Mouse (Mus musculus) adrenal gland, adult (tissue): ENCODE measurements around the gene Prickle4.

Experiments
- DNase-seq, 2 experiments: peaks; one replicate each; pipeline ENCODE4 v3.0.0; 2022 to 2023; ENCODE audit warnings: low spot score in 1 of 2; ENCODE audit not compliant: inconsistent age in 2 of 2

The Prickle4 gene

DNA sequence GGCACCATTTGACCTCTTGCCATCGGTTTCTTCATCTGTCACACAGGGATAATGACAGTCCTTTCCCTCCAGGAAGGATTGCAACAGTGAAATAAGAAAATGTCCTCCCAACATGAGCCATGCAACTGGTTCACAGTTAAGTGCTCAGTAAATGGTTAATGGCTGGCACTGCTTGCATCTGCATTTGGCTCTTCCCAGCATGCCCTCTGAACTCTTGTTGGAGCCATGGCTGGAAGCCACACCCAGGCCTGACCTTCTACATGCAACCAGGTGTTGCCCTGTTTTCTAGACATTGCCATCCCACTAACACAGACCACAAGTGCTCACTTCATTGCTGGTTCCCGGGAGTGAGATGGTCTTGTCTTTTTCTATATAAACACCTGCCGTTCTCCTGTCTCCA, 13.4 kb upstream of the Prickle4 start:
- no peak for DNase-seq

DNA sequence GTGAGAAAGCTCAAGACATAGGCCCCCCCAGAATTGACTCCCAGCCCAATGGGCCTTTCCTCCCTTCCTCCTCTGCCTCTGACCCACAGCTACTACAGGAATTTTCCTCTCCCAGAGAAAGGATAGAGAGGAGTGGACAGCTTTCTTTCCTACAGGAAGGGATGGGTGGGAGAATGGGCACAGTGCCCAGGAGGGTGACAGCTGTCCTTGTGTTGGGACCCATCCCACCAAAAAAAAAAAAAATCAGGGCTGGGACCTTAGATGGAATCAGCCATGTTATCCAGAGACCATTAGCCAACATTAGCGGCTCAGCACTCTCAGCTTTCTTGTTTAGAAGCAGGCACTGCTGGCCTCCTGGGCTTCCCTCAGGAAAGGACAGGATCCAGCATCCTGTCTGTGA, 11.7 kb upstream of the Prickle4 start:
- DNase-seq = no peak

DNA sequence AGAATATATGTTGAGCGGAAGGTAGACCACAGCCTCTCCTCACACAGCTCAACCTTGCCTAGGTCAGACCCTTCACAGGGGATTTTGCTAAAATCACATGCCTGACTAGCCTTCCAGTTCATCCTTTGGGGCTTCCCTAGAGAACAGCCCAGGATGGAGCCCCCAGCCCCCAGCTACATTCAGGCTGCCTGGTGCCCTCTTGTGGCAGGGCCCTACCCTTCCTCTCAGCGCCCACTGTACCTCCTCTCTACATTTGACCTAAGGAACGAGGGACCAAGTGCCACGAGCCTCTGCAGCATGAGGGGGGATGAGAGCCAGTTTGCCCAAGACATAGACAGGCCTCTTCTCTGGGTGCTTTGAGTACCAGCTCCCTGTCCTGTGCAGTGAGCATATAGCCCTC, 10.2 kb upstream of the Prickle4 start:
- DNase-seq = no peak

DNA sequence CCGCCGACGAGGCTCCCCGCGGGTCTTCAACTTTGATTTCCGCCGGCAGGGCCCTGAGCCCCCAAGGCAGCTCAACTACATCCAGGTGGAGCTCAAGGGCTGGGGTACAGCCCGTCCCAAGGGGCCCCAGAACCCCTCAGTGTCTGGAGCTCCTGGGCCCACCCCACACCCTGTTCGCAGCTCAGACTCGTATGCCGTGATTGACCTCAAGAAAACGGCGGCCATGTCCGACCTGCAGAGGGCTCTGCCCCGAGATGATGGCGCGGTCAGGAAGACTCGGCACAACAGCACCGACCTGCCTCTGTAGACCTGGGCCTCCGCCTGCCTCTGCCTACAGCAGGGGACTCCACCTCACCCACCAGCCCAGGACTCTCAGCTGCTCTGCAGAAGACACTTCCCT, 9.0 kb upstream of the Prickle4 start:
- DNase-seq = no peak

DNA sequence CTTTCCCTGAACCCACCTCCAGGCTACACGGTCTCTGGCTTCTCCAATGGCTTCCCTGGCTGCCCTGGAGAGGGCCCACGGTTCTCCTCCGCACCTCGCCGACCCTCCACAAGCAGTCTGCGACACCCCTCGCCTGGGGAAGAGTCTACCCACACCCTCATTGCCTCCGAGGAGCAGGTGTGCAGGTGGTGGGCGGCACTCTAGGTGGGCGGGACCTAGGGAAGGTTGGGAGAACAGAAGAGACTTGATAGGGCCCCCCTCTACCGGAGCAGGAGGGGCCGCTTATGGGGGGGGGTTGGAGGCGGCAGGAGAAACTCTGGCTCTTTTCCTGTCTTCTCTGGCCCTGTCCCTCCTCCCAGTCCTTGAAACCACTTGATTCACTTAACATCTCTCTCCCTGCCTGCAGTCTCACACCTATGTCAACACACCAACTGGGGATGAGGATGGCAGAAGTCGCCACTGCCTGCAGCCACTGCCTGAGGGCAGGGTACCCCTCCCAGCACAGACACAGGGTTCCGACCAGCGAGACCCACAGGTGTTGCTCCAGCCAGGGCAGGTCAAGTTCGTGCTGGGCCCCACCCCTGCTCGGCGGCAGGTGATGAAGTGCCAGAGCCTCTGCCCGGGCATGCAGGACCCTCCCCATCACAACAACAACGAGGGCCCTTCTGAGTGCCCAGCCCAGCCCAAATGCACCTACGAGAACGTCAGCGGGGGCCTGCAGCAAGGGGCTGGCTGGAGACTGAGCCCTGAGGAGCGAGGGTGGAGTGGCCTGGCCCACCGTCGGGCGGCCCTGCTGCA, 8.2 kb upstream of the Prickle4 start:
- no peak for DNase-seq

DNA sequence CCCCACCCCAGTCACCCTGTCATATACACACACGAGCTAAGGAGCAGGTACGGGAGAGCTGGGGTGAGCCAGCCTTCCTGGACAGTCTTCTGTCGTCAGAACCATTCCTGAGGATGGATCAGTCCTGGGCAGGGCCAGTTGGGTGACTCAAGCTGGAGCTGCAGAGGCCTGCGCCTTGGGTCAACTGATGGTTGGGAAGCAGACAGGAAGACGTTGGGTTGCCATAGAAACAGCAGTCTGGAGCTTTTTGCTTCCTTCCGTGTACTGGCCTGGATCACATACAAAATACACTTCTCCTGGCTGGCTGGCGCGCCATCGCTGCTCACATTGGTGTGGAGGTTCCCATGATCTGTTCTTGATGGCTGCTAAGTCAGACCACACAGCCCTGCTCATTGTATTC, 7.3 kb upstream of the Prickle4 start:
- DNase-seq = no peak

DNA sequence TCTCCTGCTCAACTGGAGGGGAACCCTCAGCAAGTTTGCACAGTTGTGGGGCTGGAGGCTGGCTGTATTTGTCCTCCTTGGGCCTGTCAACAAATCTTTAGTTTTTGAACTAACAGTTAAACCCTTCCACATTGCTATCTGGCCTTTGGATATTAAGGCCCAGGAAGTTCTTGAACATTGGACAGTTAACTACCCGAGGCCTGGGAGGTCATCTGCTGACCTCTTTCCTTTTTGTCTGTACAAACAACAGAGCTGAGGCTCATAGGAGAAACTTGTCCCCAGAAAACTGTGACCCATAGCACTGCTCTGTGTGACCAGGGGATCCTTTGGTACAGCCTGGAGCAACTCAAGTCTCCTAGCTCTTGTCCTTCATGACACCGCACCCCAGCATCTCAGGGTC, 4.5 kb upstream of the Prickle4 start:
- no peak for DNase-seq

DNA sequence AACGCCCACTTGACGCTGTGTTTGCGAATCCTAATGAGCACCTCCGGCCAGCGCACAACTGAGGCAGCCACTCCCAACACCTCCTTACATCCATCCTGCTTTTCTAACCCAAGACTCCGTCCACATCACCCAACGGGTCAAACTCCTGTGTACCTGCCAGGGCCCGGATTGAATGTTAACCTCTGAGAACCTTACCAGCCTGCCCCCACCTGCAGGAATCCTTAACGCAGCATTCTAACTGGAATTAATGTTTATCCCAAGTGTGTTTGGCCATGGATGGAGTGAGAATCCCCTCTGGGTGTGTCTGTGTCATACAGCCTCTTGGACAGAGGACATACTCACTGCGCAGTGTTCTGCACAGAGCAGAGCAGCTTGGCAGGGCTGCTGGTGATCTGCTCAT, 3.6 kb upstream of the Prickle4 start:
- DNase-seq = no peak

DNA sequence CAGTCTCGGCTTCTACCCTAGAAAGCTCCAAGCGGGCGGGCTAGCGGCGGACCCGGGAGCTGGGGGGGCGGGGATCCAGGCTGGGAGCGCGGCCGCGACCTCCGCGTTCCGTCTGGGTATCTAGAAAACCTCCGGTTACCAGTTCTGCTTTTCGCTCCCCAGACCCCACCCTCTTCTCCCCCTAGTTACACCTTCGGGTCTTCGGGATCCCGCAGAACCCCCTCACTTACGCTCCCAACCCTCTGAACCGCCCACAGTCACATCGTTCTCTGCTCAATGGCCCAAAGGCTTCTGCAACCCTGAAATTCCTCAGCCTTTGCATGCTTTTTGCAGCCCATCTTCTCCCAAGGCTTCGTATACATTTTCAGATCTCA, 788 bp upstream of the Prickle4 start:
- DNase-seq = no peak

DNA sequence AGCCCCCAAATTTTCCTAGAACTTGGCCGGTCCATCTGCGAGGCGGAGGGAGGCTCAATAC, 264 bp downstream of the Prickle4 start, which contains the start of gene Gm21981:
TSS of gene Gm21981 (minus strand) at position 14 of the 61 bp plus-strand sequence.
- no peak for DNase-seq

DNA sequence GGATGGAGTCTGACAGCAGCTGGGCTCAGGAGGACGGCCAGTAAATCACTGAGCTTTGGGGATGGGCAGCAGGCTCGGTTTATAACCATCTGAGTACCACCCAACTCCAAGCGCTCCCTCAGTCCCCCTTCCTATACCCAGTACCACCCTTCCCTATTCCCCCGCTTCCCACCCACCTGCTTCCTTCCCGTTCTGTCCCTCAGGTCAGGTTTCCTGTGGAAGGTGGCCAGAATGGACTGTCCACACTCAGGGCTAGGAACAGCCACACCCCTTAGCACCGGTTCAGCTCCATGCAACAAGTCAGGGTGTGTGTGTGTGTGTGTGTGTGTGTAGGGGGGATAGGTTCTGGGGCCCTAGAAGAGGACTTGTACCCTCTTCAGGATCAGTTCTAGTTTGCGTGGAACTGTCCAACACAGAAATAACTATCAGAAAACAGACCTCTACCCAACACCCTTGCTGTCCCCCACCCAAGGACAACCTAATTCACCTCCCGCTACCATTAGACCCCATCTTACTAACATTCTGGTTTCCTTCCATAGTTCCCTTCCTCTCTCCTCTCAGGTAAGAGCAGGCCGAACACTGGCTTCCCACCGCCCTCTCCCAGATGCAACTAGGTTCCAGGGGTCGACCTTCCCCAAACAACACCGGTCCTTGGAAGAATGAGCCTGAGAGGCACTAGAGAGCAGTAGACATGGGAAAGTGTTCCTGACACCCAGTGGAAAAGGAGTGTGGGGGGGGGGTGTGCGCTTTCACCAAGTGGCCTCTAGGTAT, 680 bp downstream of the Prickle4 start:
- DNase-seq = peak; percentile 41 to 52

DNA sequence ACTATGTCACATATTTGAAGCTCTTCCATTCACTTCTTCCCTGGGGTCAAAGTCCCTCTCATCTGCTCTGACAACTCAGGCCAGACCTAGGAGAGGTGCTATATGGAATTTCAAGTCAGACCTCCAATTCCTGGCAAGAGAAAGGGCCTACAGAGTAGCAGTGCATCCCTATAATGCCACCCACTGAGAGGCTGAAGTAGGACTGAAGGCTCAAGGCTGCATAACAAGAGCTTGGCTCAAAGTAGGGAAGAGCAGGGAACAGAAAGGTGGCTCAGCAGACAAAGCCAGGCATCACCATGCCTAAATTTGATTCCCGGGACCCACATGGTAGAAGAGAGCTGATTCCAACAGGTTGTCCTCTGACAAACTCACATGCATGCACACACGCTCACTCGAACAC, 2.9 kb downstream of the Prickle4 start:
- DNase-seq = no peak

DNA sequence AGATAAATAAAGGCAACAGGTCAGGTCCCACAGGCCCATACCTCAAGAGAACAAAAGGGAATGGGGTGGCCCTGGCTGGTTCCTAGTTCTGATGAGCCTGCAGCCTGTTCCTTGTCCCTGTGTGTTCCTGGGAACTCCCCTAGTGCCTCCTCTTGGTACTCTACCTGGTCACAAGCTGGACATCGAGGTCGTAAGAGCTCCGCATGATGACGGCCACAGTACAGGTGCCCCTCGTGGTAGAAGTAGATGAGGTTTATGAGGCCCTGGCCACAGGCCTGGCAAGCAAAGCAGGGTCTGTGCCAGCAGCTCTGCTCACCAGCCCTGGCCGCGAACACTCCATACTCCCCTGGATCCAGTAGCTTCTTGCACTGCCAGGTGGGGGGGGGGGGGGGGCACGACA, 4.6 kb downstream of the Prickle4 start:
- no peak for DNase-seq

DNA sequence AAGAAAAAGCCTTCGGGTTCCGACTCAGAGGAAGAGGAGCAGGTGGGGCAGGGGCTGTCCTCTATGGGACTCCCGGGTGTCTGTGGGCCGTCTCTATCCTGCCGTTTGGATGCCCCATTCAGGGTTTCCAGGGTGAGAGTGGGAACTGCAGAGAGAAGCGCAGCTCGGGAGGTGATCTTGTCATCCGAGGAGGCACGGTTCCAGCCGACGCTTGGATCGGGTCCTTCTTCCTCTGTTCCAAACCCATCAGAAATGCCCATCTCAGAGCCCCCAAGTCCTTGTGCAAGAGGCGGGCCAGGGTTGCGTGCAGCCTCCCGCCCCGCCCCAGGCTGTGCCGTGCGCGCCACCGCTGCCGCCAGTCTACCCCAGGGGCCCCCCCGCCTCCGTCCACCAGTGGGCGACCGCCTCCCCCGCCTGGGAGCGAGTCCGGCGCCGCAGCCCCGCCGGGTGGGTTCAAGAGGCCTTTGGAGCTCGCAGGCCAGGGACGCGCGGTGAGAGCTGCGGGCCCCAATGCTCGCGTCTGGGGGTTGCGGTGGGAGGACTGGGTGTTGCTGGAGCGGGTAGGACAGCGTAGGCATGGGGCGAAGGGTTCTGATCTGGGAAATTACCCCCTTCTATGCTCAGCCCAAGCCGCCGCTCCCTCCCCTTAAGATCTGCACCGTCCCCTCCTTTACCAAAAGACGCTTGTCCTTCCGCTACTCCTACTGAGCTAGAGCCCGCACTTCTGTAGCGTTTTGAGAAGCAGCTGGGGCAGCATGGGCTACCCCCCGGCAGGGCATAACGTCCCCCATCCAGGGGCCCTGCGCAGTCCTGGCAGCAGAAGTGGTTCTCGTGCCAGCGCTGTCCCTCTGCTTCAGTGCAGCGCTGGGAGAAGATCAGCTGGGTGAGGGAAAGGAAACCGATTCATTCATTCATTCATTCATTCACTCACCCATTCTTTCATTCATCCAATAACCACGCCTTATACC, 5.6 kb downstream of the Prickle4 start, which contains the start of gene Frs3:
TSS of gene Frs3 (plus strand) at position 423 of the 968 bp plus-strand sequence.
- DNase-seq = peak; percentile 83 to 91

DNA sequence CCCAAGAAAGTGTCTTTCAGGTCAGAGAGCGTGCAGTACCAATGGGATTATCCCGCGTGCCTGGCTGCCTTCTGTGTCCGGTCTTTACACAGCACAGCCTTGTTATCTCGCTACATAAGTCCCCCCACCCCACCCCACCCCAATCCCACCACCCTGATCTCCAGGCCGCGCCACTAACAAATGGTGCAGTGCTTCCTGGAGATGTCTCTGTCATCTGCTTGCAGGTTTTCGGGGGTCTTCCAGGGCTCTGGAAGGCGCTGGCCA, 6.3 kb downstream of the Prickle4 start, which contains the start of gene Tomm6:
TSS of gene Tomm6 (minus strand) at position 43 of the 264 bp plus-strand sequence.
- DNase-seq = no peak

DNA sequence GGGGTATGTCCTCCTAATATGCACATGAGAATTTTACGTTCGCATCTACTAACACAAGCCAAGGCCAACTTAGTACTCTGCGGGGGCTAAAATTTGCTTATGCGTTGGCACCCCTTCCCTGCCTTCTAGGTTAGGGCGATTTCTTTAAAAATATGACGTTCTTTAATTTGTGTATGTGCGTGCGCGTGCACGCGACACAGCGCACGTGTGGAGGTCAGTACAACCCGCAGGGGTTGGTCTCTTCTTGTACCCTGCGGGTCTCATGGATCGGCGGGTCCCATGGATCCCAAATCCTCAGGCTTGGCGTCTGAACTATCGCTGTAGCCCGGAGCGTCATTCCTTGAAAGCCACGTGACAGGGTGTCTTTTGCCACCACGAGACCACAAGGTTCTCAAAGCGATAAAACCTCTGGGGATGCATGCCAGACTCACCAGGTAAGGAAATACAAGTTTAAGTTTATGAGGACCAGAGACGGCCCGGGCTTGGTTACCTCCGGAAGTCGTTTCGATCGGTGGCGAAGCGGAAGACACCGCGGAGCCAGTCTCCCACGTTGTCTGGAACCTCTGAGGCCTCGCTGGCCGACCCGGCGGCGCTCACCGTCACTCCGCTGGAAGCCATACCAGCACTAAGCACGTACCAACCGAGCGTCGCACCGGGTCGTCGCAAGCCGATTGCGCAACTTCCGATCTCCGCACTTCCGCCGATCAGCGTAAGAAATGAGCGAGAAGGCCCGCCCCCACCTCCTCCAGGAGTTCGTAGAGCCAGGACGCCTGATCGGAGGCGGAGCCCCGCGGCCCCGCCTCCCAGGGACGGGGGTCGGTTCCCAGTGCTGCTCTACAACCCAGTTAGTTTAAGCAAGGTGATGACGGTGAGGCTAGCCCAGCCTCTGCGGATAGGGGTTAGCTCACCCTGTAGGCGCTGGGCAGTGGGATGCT, 6.9 kb downstream of the Prickle4 start:
- DNase-seq = peak; percentile 97 to 98

DNA sequence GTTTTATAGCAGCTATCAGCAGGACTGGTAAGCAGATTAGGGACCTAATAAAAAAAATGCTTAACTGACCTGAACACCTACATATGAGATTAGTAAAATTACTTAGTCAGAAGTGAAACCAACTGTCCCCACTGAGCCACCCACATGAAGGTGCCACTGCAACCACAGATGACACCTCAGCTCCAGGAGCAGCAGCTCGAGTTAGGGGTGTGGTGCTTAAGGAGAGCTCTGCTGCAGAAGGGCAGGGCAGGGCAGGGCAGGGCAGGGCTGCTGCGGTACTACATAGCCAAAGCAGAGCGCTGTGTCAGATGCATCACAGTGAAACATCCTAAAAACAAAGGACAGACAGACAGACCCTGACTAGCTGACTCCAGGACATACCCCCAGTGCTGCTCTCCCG, 11.7 kb downstream of the Prickle4 start:
- no peak for DNase-seq

DNA sequence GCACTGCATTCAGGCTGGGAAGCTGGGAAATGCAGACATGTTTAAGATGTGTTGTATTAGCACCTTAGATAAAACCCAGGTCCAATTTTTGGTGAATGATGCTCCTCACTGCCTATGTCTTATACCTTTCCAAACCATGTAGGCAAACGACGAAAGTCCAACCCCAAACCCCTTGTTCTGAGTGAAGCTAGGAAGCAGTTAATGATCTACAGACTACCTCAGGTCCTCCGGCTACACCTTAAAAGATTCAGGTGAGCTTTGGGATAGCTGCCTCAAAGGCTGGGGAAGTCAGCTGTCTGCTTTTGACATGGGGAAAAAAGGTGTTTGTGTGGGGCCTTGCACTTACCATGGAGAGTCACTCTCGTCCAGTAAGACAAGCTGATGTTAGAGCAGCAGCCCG, 15.8 kb downstream of the Prickle4 start:
- DNase-seq = no peak

DNA sequence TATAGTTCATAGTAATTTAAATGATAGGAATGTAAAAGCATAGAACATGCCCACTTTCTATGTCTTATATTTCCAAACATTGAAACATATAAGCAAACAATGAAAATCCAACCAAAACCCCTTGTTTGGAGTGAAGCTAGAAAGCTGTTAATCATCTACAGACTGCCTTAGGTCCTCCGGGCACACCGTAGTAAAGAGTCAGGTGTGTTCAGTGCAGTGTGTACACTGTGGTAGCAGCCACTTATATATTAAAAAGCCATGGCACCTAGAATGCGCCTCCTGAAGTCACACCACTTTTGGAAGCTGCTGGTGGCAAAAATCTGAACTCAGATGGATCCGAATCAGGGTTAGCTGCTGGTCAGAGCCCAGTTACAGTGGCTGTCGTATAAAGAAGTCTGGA, 16.3 kb downstream of the Prickle4 start:
- DNase-seq = no peak

DNA sequence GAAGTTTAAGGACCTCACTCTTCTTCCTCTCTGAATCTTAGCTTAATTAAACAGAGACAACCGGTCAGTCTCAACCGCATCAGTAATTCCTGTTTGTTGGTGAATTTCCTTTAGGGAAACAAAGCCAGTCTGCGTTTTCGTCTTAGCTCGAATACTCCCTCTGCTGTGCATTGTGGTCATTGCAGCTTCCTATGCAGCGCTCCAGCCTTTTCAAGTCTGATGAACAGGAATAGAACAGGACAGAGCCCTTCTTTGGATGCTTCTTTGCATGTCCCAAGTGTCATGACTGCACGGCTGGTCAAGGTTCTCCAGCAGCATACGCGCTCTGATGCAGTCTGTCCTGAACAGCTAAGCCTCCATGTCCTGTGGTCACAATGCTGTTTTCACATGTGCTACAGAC, 18.0 kb downstream of the Prickle4 start:
- DNase-seq = peak; percentile 61 to 91
